Mouse (Mus musculus) megakaryocyte, adult 5-6 weeks (primary cell): ENCODE data around the gene Myh8. TPM values are rescaled to one million over a fixed set of nuclear protein-coding genes. Genes with fewer than 3 reads are reported as not detected.

Source experiments
- ATAC-seq: 2 replicates; pipeline ENCODE4 v1.8.0; 2016; ENCODE audit warnings: mild to moderate bottlenecking, inconsistent platforms; ENCODE audit not compliant: poor library complexity, severe bottlenecking
- total RNA-seq, 2 experiments: library from RNA; stranded (forward) in 1 of 2; stranded (reverse) in 1 of 2; fragments of 153-499, 151-499 nt in 1 of 2; fragments of 221-1000, 200-1000 nt in 1 of 2; gene quantifications; 2 replicates each; pipeline versions ENCODE4 v1.2.3 to v1.2.4; 2015 to 2017

The Myh8 gene
- total RNA-seq (2015) (not detected in 2 replicates), total RNA-seq (2017) (not detected in 2 replicates)

- ATAC-seq = no peak
Observed at GRCm38 (mm10) chr11:67276601-67277174, at the start of gene Myh8. Gene Myh8 (plus strand): TSS chr11:67277124.

- no peak for ATAC-seq
Observed at GRCm38 (mm10) chr11:67228731-67229130, 48.2 kb upstream of the Myh8 start.

GRCm38 (mm10) chr11:67229166-67229565 lies 47.8 kb upstream of the Myh8 start:
- ATAC-seq = no peak

- no peak for ATAC-seq
Observed at GRCm38 (mm10) chr11:67229946-67230345, 47.0 kb upstream of the Myh8 start.

- ATAC-seq = no peak
Observed at GRCm38 (mm10) chr11:67235639-67236358, 41.1 kb upstream of the Myh8 start.

GRCm38 (mm10) chr11:67236799-67237198 lies 40.1 kb upstream of the Myh8 start:
- ATAC-seq = no peak

- ATAC-seq = no peak
Observed at GRCm38 (mm10) chr11:67237481-67238079, 39.3 kb upstream of the Myh8 start, which contains the start of gene Myh4. Gene Myh4 (plus strand): TSS chr11:67238029.

- ATAC-seq = no peak
Observed at GRCm38 (mm10) chr11:67241051-67241450, 35.9 kb upstream of the Myh8 start.

GRCm38 (mm10) chr11:67253691-67254090 lies 23.2 kb upstream of the Myh8 start:
- ATAC-seq = no peak

GRCm38 (mm10) chr11:67257048-67257447 lies 19.9 kb upstream of the Myh8 start:
- no peak for ATAC-seq

GRCm38 (mm10) chr11:67260956-67261355 lies 16.0 kb upstream of the Myh8 start:
- ATAC-seq = no peak

- ATAC-seq = no peak
Observed at GRCm38 (mm10) chr11:67293440-67293839, 16.5 kb downstream of the Myh8 start.

- no peak for ATAC-seq
Observed at GRCm38 (mm10) chr11:67313733-67314452, 37.0 kb downstream of the Myh8 start.

- ATAC-seq = no peak
Observed at GRCm38 (mm10) chr11:67321358-67321757, 44.4 kb downstream of the Myh8 start, which contains the start of gene Myh13. Gene Myh13 (plus strand): TSS chr11:67321658.

- no peak for ATAC-seq
Observed at GRCm38 (mm10) chr11:67326536-67326935, 49.6 kb downstream of the Myh8 start.

GRCm38 (mm10) chr11:67344556-67344955 lies 67.6 kb downstream of the Myh8 start:
- ATAC-seq = no peak

GRCm38 (mm10) chr11:67345186-67345855 lies 68.4 kb downstream of the Myh8 start:
- no peak for ATAC-seq

GRCm38 (mm10) chr11:67345856-67346236 lies 68.9 kb downstream of the Myh8 start:
- no peak for ATAC-seq

- peak; percentile 54; the same call in 1 of the 2 replicates for ATAC-seq
Observed at GRCm38 (mm10) chr11:67350153-67350768, 73.3 kb downstream of the Myh8 start.

GRCm38 (mm10) chr11:67353011-67353410 lies 76.1 kb downstream of the Myh8 start:
- no peak for ATAC-seq
